Comparison of ENCODE assay signal across 22 mouse cellular contexts in the genomic region with DNA sequence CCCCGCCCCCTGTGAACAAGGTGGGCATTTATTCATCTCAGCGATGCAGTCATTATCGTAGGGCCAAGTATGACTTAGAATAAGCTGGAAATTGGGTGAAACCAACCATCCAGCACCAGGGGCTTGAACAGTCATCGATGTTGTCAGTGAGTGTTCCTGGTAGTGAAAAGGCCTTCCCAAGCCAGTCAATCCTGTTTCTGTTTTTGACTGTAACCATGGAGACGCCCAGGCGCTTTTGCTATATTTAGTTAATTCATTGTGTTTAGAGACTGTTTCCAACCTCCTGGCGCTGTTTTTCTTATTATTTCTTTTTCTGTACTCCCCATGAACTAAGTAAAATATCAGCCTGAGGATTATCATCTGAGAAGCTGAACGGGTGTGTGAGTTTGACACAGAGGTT.
DNase-seq lines count a peak whose midpoint lies in the region; ATAC-seq lines count a peak whose summit lies in the region.
"Had no signal": no experiment of that assay in that cellular context is flagged by ENCODE, and none has a peak within 500 bp of the region (broad histone marks: within the 10 kb centered on the region; RNA-seq: fewer than 3 reads in every experiment).

No protein-coding gene starts in this region.

- DNase-seq in frontal cortex, postnatal 25 days (ENCODE audit: low spot score in 2 of 2): no peak
- DNase-seq in left cerebral cortex, postnatal 14 days (ENCODE audit: low spot score in 2 of 2): peak; percentile 52 to 54
- no peak for DNase-seq in left cerebral cortex, adult 9 months (ENCODE audit: low spot score in 2 of 2)
- peak; percentile 57 for DNase-seq in layer of hippocampus, adult 9-11 months
- DNase-seq: adrenal gland, postnatal 14 days; B cell, adult 2 months; cerebellum, postnatal 14 days; embryo, embryonic 11 days; gastrocnemius, postnatal 14 days; kidney, adult 9 months; retina, postnatal 1 day; spleen, adult 18-20 months; thymus, adult 2 months had no signal

- no peaks in the 10 kb centered on the region for H3K27me3 ChIP-seq in midbrain, embryonic 15.5 days (replicated peaks)
- H3K27me3 ChIP-seq in midbrain, embryonic 13.5 days: no peaks in the 10 kb centered on the region
- H3K27me3 ChIP-seq: embryonic facial prominence, embryonic 15.5 days; hindbrain, embryonic 12.5 days; liver, embryonic 12.5 days; midbrain, embryonic 12.5 days; stomach, embryonic 15.5 days had no signal

- H3K4me2 ChIP-seq in midbrain, embryonic 15.5 days: no peak overlapping the region
- no peak overlapping the region for H3K4me2 ChIP-seq in midbrain, embryonic 13.5 days (replicated peaks)
- H3K4me2 ChIP-seq: embryonic facial prominence, embryonic 15.5 days; hindbrain, embryonic 12.5 days; liver, embryonic 12.5 days; midbrain, embryonic 12.5 days; stomach, embryonic 15.5 days had no signal

- no peak overlapping the region for H3K9ac ChIP-seq in midbrain, embryonic 15.5 days
- no peak overlapping the region for H3K9ac ChIP-seq in midbrain, embryonic 13.5 days (replicated peaks)
- H3K9ac ChIP-seq: embryonic facial prominence, embryonic 15.5 days; hindbrain, embryonic 12.5 days; liver, embryonic 12.5 days; midbrain, embryonic 12.5 days; stomach, embryonic 15.5 days had no signal

- 60% methylated on average over 8 of the region's 8 CpGs for WGBS in midbrain, embryonic 15.5 days
- 63% methylated on average over 8 of the region's 8 CpGs for WGBS in midbrain, embryonic 13.5 days

- H3K4me3 ChIP-seq in midbrain, embryonic 15.5 days: no peak overlapping the region
- no peak overlapping the region for H3K4me3 ChIP-seq in midbrain, embryonic 13.5 days (replicated peaks)
- H3K4me3 ChIP-seq: embryonic facial prominence, embryonic 15.5 days; hindbrain, embryonic 12.5 days; liver, embryonic 12.5 days; midbrain, embryonic 12.5 days; stomach, embryonic 15.5 days had no signal

- no peaks in the 10 kb centered on the region for H3K4me1 ChIP-seq in midbrain, embryonic 15.5 days
- no peaks in the 10 kb centered on the region for H3K4me1 ChIP-seq in midbrain, embryonic 13.5 days (replicated peaks)
- H3K4me1 ChIP-seq: hindbrain, embryonic 12.5 days; liver, embryonic 12.5 days; midbrain, embryonic 12.5 days; stomach, embryonic 15.5 days had no signal

- no peaks in the 10 kb centered on the region for H3K9me3 ChIP-seq in midbrain, embryonic 15.5 days
- H3K9me3 ChIP-seq in midbrain, embryonic 13.5 days: no peaks in the 10 kb centered on the region
- H3K9me3 ChIP-seq: embryonic facial prominence, embryonic 15.5 days; hindbrain, embryonic 12.5 days; liver, embryonic 12.5 days; midbrain, embryonic 12.5 days; stomach, embryonic 15.5 days had no signal

- peak; percentile 64 for ATAC-seq in frontal cortex, adult (ENCODE audit: low TSS enrichment)
- ATAC-seq in midbrain, embryonic 15.5 days (replicated peaks): 0 out of 2 replicates have a peak, but pooled peaks have one; percentile 39
- no peak for ATAC-seq in midbrain, embryonic 13.5 days
- ATAC-seq: activated CD4-positive, CD25-positive, alpha-beta regulatory T cell, adult 4 months; liver, embryonic 12.5 days had no signal

- H3K36me3 ChIP-seq in midbrain, embryonic 15.5 days (replicated peaks): no peaks in the 10 kb centered on the region
- H3K36me3 ChIP-seq in midbrain, embryonic 13.5 days: no peaks in the 10 kb centered on the region
- H3K36me3 ChIP-seq: embryonic facial prominence, embryonic 15.5 days; hindbrain, embryonic 12.5 days; liver, embryonic 12.5 days; midbrain, embryonic 12.5 days; stomach, embryonic 15.5 days had no signal

- intact Hi-C loops in left cerebral cortex, postnatal 14 days (cut with DNase I): no loop called here

- no peak overlapping the region for H3K27ac ChIP-seq in midbrain, embryonic 15.5 days
- no peak overlapping the region for H3K27ac ChIP-seq in midbrain, embryonic 13.5 days
- H3K27ac ChIP-seq: embryonic facial prominence, embryonic 15.5 days; hindbrain, embryonic 12.5 days; liver, embryonic 12.5 days; midbrain, embryonic 12.5 days; stomach, embryonic 15.5 days had no signal

Comparison
In these comparisons a context has a peak if more than half of its experiments do, and no peak if none do; other contexts are left out.
1. DNase-seq: peak in left cerebral cortex, postnatal 14 days (2 of 2) and layer of hippocampus, adult 9-11 months (single experiment); none in frontal cortex, postnatal 25 days (0 of 2) and left cerebral cortex, adult 9 months (0 of 2).